Mouse (Mus musculus) thymus, adult 2 months (tissue): ENCODE measurements around the gene Prlr.

ENCODE experiments used
- CTCF ChIP-seq: fragments of 200-500 bp; IDR thresholded peaks from 2 replicates; pipeline ENCODE4 v1.5.1; 2012; ENCODE audit warnings: mild to moderate bottlenecking, control low read depth, low read length, moderate library complexity, borderline replicate concordance; ENCODE audit not compliant: control insufficient read depth, poor library complexity, insufficient read depth; ENCODE audit errors: extremely low read depth
- POLR2A ChIP-seq: fragments of 200-500 bp; IDR thresholded peaks from 2 replicates; pipeline ENCODE4 v1.6.1; 2012; ENCODE audit warnings: mild to moderate bottlenecking, low read length, control low read depth, moderate library complexity; ENCODE audit not compliant: control insufficient read depth, poor library complexity, insufficient read depth; ENCODE audit errors: extremely low read depth

DNA sequence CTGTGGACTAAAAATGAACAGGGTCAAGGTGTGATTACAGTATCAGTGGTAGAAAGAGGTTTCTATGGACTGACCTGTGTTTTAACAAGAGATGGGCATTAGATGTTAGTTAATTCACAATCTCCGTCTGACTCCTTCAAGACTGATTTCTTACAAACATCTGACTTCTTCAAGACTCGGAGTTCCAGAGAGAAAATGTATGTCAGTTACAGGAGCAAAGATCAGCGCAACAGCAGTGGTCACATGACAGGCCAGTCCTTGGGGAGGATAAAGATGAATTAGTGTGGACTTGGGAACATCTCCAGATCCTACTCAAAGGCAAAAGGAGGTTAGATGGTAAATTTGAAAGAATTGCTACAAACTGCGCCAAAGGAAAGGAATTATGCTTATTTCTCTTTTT, 39.2 kb downstream of the Prlr start:
- no peak for TF ChIP-seq POLR2A
- no peak for TF ChIP-seq CTCF
